Mouse (Mus musculus) lung, embryonic 15.5 days (tissue): Measurements from ENCODE around the gene Pikfyve. TPM values are rescaled to one million over a fixed set of nuclear protein-coding genes. Genes with fewer than 3 reads are reported as not detected.

Experiments used
- ATAC-seq: fragments of 200-750 bp; cut with Nextera tagmentation; 2 replicates; pipeline ENCODE4 v1.8.0; 2017; ENCODE audit warnings: moderate number of reproducible peaks, borderline replicate concordance; ENCODE audit not compliant: low FRiP score, low TSS enrichment; ENCODE audit errors: extremely low read depth
- H3K27ac ChIP-seq: fragments of 300-500 bp; sonication (generic); 2 replicates; pipeline ENCODE4 v1.5.1; 2015; ENCODE audit warnings: moderate library complexity, mild to moderate bottlenecking, inconsistent platforms
- H3K27me3 ChIP-seq: fragments of 300-500 bp; sonication (generic); 2 replicates; pipeline ENCODE4 v1.6.1; 2015; ENCODE audit warnings: inconsistent platforms
- H3K36me3 ChIP-seq: fragments of 300-500 bp; sonication (generic); 2 replicates; pipeline ENCODE4 v1.6.1; 2015; ENCODE audit warnings: inconsistent platforms
- H3K4me1 ChIP-seq: fragments of 300-500 bp; sonication (generic); 2 replicates; pipeline ENCODE4 v1.6.1; 2015; ENCODE audit warnings: inconsistent platforms
- H3K4me2 ChIP-seq: fragments of 300-500 bp; sonication (generic); 2 replicates; pipeline ENCODE4 v1.6.1; 2015; ENCODE audit warnings: inconsistent platforms, mild to moderate bottlenecking, moderate library complexity
- H3K4me3 ChIP-seq: fragments of 300-500 bp; sonication (generic); 2 replicates; pipeline ENCODE4 v1.5.1; 2015; ENCODE audit warnings: mild to moderate bottlenecking, inconsistent platforms
- H3K9ac ChIP-seq: fragments of 300-500 bp; sonication (generic); 2 replicates; pipeline ENCODE4 v1.6.1; 2015; ENCODE audit warnings: inconsistent platforms
- H3K9me3 ChIP-seq: fragments of 300-500 bp; sonication (generic); 2 replicates; pipeline ENCODE4 v1.6.1; 2016; ENCODE audit warnings: inconsistent platforms
- WGBS: fragments of 180-500 bp; shearing (Covaris S2); methylation state at CpG from one replicate; pipeline ENCODE4 v1.1.7; 2015; 5-methylcytosine and 5-hydroxymethylcytosine counted together
- polyA plus RNA-seq: library from polyadenylated mRNA; unstranded; fragments of >200 nt; fragmentation: Nextera tagmentation; extraction: Ambion mirVana; gene quantifications from 2 replicates; pipeline ENCODE4 v1.2.1, GENCODE M21; 2015

The Pikfyve gene
- polyA plus RNA-seq, 1 experiment from 2014 or later = 8.9 TPM

- Histone ChIP-seq H3K4me2 (no peak overlapping the region), H3K27ac (no peak overlapping the region), H3K36me3 (peaks cover 39% of the 10 kb centered on the region), H3K4me3 (no peak overlapping the region), H3K9me3 (no peaks in the 10 kb centered on the region), H3K4me1 (peaks cover 6% of the 10 kb centered on the region; the same call in 1 of the 2 replicates), H3K9ac (no peak overlapping the region), H3K27me3 (no peaks in the 10 kb centered on the region)
- WGBS = 89% methylated on average over 4 of the region's 4 CpGs
- ATAC-seq = no peak
Observed at GRCm38 (mm10) chr1:65171579-65171978, 14.9 kb upstream of the Pikfyve start.

- Histone ChIP-seq H3K27me3 (no peaks in the 10 kb centered on the region), H3K4me2 (no peak overlapping the region), H3K4me1 (peaks cover 19% of the 10 kb centered on the region), H3K4me3 (no peak overlapping the region), H3K9ac (no peak overlapping the region), H3K36me3 (peaks cover 20% of the 10 kb centered on the region), H3K9me3 (no peaks in the 10 kb centered on the region), H3K27ac (no peak overlapping the region)
- 96% methylated on average over 2 of the region's 2 CpGs for WGBS
- no peak for ATAC-seq
Observed at GRCm38 (mm10) chr1:65173716-65174115, 12.8 kb upstream of the Pikfyve start.

- Histone ChIP-seq H3K27ac (no peak overlapping the region), H3K4me3 (no peak overlapping the region)
- WGBS = 60% methylated on average over 4 of the region's 4 CpGs
Observed at GRCm38 (mm10) chr1:65176171-65176570, 10.3 kb upstream of the Pikfyve start.

GRCm38 (mm10) chr1:65176912-65177311 is 9.6 kb upstream of the Pikfyve start:
- WGBS = 34% methylated on average over 5 of the region's 5 CpGs
- H3K4me2 ChIP-seq = peak overlapping the region; percentile 17; the same call in 1 of the 2 replicates

More at GRCm38 (mm10) chr1:65176171-65176570, 10.3 kb upstream of the Pikfyve start:
- H3K36me3 ChIP-seq = 0 out of 2 replicates have a peak, but pooled peaks cover 4% of the 10 kb centered on the region
- peaks cover 19% of the 10 kb centered on the region for H3K4me1 ChIP-seq
- ATAC-seq = no peak
- no peaks in the 10 kb centered on the region for H3K9me3 ChIP-seq
- no peaks in the 10 kb centered on the region for H3K27me3 ChIP-seq
- no peak overlapping the region for H3K4me2 ChIP-seq
- no peak overlapping the region for H3K9ac ChIP-seq

GRCm38 (mm10) chr1:65177452-65177851 is 9.0 kb upstream of the Pikfyve start:
- peaks cover 19% of the 10 kb centered on the region for H3K4me1 ChIP-seq
- no peak for ATAC-seq
- no peaks in the 10 kb centered on the region for H3K27me3 ChIP-seq
- H3K4me2 ChIP-seq = peak overlapping the region; percentile 66
- H3K27ac ChIP-seq = peak overlapping the region; percentile 95
- peak overlapping the region; percentile 59; the same call in 1 of the 2 replicates for H3K9ac ChIP-seq
- peak overlapping the region; percentile 72 for H3K4me3 ChIP-seq
- no peaks in the 10 kb centered on the region for H3K9me3 ChIP-seq
- 0 out of 2 replicates have a peak, but pooled peaks cover 4% of the 10 kb centered on the region for H3K36me3 ChIP-seq
- 20% methylated on average over 3 of the region's 3 CpGs for WGBS

More at GRCm38 (mm10) chr1:65176912-65177311, 9.6 kb upstream of the Pikfyve start:
- Histone ChIP-seq H3K9me3 (no peaks in the 10 kb centered on the region), H3K9ac (no peak overlapping the region), H3K36me3 (0 out of 2 replicates have a peak, but pooled peaks cover 4% of the 10 kb centered on the region), H3K4me3 (peak overlapping the region; percentile 72; the same call in 1 of the 2 replicates), H3K4me1 (peaks cover 19% of the 10 kb centered on the region), H3K27me3 (no peaks in the 10 kb centered on the region), H3K27ac (no peak overlapping the region)
- no peak for ATAC-seq

GRCm38 (mm10) chr1:65178126-65178901 is 8.2 kb upstream of the Pikfyve start:
- H3K27ac ChIP-seq = peak overlapping the region; percentile 95
- peak overlapping the region; percentile 72 for H3K4me3 ChIP-seq
- H3K27me3 ChIP-seq = no peaks in the 10 kb centered on the region
- no peaks in the 10 kb centered on the region for H3K9me3 ChIP-seq
- H3K36me3 ChIP-seq = 0 out of 2 replicates have a peak, but pooled peaks cover 4% of the 10 kb centered on the region
- peak; percentile 87 for ATAC-seq
- peak overlapping the region; percentile 59 for H3K9ac ChIP-seq
- WGBS = 2% methylated on average over 27 of the region's 27 CpGs
- H3K4me1 ChIP-seq = peaks cover 19% of the 10 kb centered on the region
- peak overlapping the region; percentile 66 for H3K4me2 ChIP-seq

GRCm38 (mm10) chr1:65178902-65179432 is 7.5 kb upstream of the Pikfyve start:
- Histone ChIP-seq H3K4me2 (peak overlapping the region; percentile 66), H3K4me3 (peak overlapping the region; percentile 72), H3K27me3 (no peaks in the 10 kb centered on the region), H3K36me3 (0 out of 2 replicates have a peak, but pooled peaks cover 4% of the 10 kb centered on the region), H3K4me1 (peaks cover 19% of the 10 kb centered on the region), H3K9me3 (no peaks in the 10 kb centered on the region), H3K27ac (peak overlapping the region; percentile 95), H3K9ac (peak overlapping the region; percentile 59)
- WGBS = under 1% methylated on average over 39 of the region's 39 CpGs
- peak; percentile 95 for ATAC-seq

GRCm38 (mm10) chr1:65179634-65180249 is 6.7 kb upstream of the Pikfyve start:
- H3K36me3 ChIP-seq = no peaks in the 10 kb centered on the region
- H3K4me1 ChIP-seq = peaks cover 19% of the 10 kb centered on the region
- peak overlapping the region; percentile 95 for H3K27ac ChIP-seq
- 4% methylated on average over 11 of the region's 11 CpGs for WGBS
- H3K9me3 ChIP-seq = no peaks in the 10 kb centered on the region
- peak overlapping the region; percentile 53 for H3K9ac ChIP-seq
- peak overlapping the region; percentile 66 for H3K4me2 ChIP-seq
- no peak for ATAC-seq
- peak overlapping the region; percentile 72 for H3K4me3 ChIP-seq
- no peaks in the 10 kb centered on the region for H3K27me3 ChIP-seq

- H3K9ac ChIP-seq = no peak overlapping the region
- no peak overlapping the region for H3K4me3 ChIP-seq
- peaks cover 14% of the 10 kb centered on the region for H3K4me1 ChIP-seq
- no peaks in the 10 kb centered on the region for H3K27me3 ChIP-seq
- H3K27ac ChIP-seq = no peak overlapping the region
- H3K4me2 ChIP-seq = no peak overlapping the region
- no peaks in the 10 kb centered on the region for H3K36me3 ChIP-seq
- no peak for ATAC-seq
- 68% methylated on average over 5 of the region's 5 CpGs for WGBS
- no peaks in the 10 kb centered on the region for H3K9me3 ChIP-seq
Observed at GRCm38 (mm10) chr1:65181459-65181858, 5.0 kb upstream of the Pikfyve start.

GRCm38 (mm10) chr1:65183994-65184393 is 2.5 kb upstream of the Pikfyve start:
- no peaks in the 10 kb centered on the region for H3K36me3 ChIP-seq
- H3K9ac ChIP-seq = no peak overlapping the region
- H3K27ac ChIP-seq = no peak overlapping the region
- H3K4me1 ChIP-seq = no peaks in the 10 kb centered on the region
- no peak for ATAC-seq
- H3K4me3 ChIP-seq = no peak overlapping the region
- WGBS = 77% methylated on average over 2 of the region's 2 CpGs
- H3K9me3 ChIP-seq = no peaks in the 10 kb centered on the region
- H3K27me3 ChIP-seq = no peaks in the 10 kb centered on the region
- H3K4me2 ChIP-seq = no peak overlapping the region

GRCm38 (mm10) chr1:65185011-65185410 is 1.5 kb upstream of the Pikfyve start:
- no peak for ATAC-seq

More at GRCm38 (mm10) chr1:65185011-65185410, 1.5 kb upstream of the Pikfyve start:
- H3K36me3 ChIP-seq = no peaks in the 10 kb centered on the region
- H3K27me3 ChIP-seq = no peaks in the 10 kb centered on the region
- no peak overlapping the region for H3K9ac ChIP-seq
- no peak overlapping the region for H3K4me3 ChIP-seq
- WGBS = 86% methylated on average over 8 of the region's 8 CpGs
- no peak overlapping the region for H3K27ac ChIP-seq
- no peak overlapping the region for H3K4me2 ChIP-seq
- H3K9me3 ChIP-seq = no peaks in the 10 kb centered on the region
- no peaks in the 10 kb centered on the region for H3K4me1 ChIP-seq
